Mouse (Mus musculus): ENCODE measurements at regions not wholly inside any gene's neighbourhood (a gene's known extent, or its start where the extent isn't known, plus 50 kb on each side); places are given as distances from the start of the nearest gene placed in this dataset.
A peak's percentile ranks its signal among the peaks of the same experiment; 100 is the strongest.

DNA sequence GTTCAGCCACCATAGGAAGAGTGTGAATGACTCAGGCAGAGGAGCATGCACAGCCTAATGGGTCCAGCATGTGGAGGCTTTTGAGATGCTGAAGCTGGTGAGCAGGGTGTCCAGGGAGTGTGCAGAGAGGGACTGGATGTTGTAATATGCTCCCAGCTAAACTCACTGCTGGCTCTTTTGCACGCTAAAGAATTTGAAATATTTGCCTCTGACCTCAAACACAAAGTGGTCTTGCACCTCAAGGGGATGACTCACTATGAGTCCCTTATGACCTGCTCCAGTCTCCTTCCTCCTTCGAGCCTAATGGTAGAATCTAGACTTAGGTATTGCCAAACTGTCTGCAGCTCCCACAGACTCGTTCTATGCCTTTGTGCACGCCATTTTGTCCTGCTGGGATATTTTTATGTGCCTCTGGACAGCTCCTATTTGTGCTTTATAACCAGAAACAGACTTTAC lies 55.0 kb upstream of the Slit3 start:
- no peak for DNase-seq (ENCODE audit: low spot score in 2 of 2)

DNA sequence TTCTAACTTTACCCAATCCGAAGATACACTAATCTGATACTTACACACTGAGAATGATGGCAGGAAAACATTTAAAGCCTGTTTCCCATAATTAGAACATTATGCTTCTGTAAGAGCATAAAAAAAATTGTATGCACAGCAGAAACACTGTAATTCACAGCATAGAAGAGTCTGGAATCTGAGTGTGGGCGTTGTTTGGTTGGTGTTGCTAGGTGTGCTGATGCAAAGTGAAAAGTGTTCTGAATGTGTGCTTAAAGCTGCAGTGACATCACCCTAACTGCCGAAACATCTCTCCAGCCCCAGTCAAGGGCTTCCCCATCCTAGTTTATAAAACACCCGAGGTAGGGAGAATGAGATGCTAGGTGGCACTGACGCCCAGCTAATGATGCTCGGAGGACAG lies 63.2 kb upstream of the Slit3 start:
- no peak for DNase-seq (ENCODE audit: low spot score in 2 of 2)

DNA sequence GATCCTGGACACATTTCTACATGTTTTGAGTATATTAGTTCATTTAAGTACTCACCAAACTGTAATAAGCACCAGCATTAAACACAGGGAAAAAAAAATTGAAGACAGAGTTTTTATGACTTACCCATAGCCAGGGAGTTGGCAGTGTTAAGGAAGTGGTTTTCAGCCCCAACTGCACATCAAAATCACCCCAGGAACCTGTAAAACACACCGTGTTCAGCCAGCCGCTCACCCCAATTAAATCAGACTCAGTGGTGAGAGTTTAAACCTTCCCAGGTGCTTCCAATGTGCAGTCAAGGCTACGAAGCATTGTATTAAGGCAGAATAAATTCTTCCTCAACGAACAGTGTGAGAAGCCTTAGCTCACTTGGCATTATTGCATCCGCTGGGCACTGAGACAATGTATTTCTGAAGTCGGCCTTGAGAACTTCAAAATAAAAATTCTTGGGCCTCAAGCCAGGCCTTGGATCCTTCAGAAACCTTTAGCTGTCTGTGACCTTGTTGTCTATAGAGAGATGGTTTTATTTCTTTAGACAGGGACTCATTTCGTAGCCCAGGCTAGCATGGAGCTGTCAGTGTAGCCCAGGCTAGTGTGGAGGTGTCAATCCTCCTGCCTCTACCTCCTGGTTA lies 65.4 kb upstream of the Slit3 start:
- no peak for DNase-seq (ENCODE audit: low spot score in 2 of 2)

DNA sequence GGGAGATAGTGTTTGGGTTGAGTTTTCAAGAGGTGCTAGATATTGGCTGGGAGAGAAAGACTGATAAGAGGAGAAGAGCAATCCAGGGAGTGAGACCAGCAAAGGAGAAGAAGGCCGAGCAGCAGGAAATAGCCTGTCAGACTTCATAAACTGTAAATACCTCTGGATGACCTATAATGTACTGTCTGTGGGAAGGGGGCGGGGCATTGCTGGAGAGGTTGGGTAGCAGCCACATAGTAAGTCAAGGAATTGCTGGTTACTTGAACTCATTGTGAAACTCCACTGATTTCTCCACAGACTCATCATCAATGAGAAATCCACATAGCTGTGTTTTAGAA lies 67.4 kb upstream of the Slit3 start:
- no peak for DNase-seq (ENCODE audit: low spot score in 2 of 2)

DNA sequence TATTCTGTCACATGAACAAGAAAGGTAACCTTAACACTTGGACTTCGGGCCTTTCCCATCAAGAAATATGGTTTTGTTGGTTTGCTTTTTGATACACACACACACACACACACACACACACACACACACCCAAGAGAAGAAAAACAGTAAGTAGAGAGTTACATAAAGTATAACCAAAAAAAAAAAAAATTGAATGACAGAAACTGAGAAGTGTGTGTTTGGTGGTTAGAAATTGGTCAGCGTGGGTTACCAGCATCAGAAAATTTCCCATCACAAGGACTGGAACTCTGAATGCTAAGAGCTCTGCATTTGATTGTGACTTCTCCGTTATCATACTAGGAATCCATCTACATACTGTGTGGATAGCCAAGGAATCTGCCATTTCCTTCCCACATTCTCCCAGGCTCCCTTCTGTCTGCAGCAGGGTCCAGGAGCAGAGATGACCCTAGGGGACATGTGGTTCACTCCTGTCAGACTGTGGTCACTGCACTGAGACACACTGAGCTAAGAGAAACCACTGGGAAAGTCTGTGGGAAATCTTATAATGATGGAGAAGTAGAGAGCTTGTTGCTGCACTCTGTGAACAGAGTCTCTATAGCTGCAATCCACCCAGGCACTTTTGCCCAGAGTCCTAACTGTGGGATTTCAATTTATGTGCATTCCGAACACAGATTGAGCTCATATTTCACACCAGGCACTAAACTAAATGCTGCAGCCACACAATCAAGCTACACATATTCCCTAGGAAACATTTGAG lies 68.0 kb upstream of the Slit3 start:
- no peak for DNase-seq (ENCODE audit: low spot score in 2 of 2)

DNA sequence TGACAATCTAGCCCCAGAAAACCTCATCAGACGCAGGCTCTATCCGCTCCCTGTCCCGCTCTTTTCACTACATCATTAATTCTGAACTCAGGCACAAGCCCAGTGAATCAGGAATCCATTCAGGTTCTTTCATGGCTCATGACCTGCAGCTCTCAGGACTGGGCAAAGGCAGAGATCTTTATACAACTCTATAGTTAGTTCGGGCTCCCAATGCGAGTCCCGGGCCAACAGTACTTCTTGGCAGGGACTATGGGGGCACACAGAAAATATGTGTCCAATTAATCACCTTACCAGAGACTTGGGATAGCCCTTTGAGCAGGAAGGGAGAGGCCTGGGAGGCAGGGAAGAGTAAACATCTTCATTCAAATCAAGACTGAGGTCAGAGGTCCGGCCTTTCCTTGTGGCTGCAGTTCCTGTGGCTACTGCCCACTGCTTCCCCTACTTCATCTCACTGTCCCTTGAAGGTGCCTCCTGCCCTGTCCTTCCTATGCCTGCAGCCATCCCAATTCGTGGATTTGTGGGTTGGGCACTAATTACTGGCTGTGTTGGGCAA lies 71.3 kb upstream of the Slit3 start:
- DNase-seq (ENCODE audit: low spot score in 2 of 2), result no peak

DNA sequence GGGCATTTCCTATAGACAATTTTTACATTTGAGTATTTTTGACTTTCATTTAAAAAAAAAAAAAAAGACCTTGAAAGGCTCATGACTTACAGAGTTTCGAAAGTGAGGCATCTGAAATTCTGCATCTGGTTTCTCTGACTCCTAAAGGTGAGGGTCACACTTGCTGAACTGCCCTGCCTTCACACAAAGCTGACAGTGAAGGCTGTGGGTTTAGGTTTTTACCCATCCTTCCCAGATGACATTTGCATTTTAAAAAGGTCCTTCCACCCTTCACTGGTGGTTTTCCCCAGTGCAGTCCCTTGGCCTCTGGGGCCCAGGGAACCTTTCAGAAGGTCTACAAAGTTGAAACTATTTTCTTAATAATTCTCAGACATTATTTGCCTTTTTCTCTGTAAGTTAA lies 76.4 kb upstream of the Slit3 start:
- DNase-seq (ENCODE audit: low spot score in 2 of 2), result no peak

DNA sequence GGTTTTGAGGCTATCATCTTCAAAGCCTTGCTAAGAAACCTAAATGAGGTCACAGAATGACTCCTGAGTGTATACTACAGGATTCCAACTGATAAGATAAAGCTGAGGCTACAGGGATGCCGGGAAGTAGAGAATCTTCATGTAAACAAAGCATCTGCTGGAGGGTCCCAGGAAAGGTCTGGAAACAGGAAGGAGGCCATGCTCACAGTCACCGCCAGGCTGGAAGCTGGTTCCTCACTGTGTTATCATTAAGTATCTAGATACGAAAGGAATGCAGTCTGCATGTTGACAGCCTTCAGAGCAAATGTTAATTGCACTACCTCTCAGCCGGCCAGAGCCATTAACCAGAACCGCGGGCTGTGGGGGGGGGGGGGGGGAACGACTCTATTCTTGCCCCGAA lies 96.6 kb upstream of the Slit3 start:
- no peak for DNase-seq (ENCODE audit: low spot score in 2 of 2)

DNA sequence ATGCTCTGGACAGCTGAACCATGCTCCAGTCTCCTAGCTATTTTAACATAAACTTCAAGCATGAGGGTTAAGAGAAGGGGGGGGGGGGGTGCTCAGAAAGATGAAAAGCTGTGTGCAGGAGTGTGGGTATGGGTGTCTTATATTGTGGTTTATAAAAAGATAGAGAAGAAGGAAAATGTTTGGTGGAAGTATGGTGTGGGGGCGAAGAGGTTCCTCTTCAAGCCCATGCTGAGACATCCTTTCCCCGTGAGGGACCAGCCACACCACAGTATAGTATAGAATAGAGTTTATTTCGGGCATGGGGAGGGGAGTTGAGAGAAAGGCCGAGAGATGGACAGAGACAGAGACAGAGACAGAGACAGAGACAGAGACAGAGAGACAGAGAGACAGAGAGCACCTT lies 97.2 kb upstream of the Slit3 start:
- DNase-seq (ENCODE audit: low spot score in 2 of 2), result no peak

DNA sequence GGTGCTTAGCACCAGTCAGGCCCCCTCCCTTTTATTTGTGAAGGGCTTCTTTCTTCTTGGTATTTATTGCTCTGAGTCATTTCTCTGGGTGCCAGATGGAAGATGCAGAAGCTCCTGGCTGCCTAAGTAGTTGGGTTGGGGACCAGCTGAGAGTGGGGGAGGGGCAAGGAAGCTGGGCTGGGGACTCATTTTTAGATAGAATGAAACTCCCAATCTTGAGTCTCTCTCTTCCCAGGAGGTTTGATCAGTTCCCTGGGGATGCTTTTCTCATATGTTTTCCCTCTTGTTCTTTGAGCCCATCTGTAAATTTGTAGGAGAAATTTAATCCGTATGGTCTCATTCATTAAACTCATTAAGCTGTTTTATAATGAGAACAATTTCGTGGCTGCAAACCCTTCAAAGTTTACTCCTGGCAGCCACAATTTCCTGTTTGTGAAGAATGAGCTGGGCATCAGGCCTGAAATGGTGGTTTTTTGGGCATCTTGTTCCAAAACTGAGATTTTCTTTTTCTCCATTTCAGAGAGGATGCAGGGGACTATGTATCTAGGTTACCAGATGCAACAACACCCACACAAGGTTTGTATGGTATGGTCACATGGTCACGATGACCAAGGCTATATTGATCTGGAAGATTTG lies 98.9 kb upstream of the Slit3 start:
- no peak for DNase-seq (ENCODE audit: low spot score in 2 of 2)

DNA sequence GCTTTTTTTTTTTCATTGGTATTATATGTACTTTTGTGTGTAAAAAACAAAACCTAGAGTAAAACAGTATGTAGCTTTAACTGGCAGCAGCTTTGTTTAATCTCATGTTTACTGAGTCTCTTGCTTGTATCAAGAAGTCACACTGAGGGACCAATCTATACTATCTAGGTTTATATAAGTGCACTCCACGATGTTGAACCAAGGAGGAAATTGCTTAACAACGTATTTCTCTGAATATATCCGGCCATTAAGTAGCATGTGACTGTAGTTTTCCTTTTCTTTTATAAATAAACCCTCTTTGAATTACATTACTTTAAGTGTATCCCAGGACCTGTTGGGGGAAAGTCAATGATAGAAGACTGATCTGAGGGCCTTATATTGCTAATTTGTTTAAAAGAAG lies 104.0 kb upstream of the Slit3 start:
- DNase-seq (ENCODE audit: low spot score in 2 of 2), result no peak

DNA sequence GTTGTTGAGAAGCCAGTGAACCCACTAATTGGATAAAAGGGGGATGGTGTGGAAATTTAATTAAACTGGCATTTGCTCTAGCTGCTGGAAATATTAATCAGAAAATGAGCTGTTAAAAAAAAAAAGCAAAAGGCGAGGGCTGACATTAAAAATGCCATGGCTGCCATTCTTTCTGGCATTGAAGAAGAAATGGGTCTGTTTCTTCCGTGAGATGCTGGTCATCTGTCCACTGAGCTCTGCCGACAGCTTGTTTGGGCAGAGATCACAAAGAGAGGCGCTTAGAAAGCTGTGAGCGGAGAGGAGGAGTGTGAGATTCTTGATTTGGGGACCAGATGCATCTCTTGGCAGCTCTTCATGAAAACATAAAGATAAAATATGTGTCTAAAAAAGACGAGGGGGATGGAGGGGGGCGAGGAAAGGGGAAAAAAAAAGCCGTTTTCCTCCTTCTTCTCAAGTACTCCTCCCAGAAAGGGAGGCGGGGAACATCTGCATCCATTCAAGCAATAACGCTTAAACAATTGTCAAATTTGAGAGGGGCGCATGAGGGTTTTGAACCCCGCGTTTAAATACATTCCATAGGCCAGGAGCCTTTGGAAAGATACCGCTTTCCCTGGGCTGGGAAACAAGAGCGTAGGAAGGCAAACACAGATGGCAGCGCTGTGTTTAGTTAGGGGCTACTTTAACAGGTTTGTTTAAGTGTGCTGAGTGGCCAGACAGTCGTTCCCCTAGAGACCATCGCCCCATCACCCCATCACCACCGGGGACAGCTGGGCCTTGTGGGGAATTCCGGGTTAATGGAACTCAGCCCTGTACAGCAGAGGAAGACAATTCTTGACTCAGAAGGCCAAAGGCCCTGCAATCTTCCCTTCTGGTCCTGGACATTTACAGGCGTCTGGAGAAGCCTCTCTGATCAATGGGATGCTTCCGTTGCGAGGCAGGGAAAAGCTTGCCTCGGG lies 109.2 kb upstream of the Slit3 start:
- DNase-seq (ENCODE audit: low spot score in 2 of 2), result no peak

DNA sequence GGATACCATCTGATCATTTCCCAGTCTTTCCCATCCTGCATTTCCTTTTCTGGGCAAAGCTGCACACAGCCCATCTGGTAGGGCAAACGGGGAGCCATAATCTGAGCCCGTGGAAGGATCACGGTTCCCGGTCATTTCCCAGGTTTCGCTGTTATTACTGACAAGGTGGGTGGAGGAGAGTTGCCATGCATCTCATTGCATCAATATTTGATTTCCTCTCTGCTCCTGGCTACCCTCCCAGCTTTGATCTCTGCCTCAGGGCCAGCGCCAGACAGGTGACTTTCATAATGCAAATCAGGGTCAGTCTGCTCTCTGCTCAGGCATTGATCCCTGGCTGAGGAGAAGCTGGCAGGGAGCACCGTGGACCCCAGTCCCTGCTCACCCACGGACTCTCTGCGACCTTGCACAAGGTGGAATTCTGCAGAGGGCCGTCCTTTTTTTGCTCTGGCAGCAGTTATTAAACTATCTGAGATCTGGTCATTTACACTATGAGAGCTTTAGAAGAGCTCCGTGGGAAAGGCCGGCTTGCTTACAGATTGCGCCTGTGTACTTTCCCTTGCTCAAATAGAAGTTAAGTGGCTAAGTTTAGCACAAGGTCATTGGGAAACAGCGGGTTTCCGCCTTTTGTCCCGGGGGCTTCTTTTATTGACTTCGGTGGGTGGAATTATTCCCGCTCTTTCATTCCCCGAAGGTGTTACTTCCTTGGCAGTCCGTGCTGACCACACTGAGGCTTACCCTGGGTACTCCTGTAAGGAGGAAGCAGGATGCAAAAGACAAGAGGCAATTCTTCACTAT lies 114.1 kb upstream of the Slit3 start:
- DNase-seq (ENCODE audit: low spot score in 2 of 2), result peak in 1 of 2 experiments; percentile 13

DNA sequence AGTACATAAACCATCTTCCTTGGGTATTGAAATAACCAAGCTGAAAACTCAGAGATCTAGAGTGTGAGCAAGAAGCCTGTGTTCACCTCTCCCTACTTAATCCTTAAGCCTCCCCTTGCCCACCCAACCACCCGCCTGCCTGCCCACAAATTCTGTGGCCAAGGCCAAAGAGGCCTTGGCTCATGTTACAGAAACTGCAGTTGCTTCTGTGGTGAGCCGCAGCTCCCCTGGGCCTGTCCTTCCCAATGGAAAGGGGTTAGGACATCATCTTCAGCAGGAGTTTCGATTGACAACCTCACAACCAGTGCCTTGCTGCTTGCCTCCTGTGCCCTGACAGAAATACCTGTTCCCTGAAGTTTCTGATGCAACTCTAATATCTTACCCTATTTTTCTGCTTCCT lies 115.9 kb upstream of the Slit3 start:
- no peak for DNase-seq (ENCODE audit: low spot score in 2 of 2)

DNA sequence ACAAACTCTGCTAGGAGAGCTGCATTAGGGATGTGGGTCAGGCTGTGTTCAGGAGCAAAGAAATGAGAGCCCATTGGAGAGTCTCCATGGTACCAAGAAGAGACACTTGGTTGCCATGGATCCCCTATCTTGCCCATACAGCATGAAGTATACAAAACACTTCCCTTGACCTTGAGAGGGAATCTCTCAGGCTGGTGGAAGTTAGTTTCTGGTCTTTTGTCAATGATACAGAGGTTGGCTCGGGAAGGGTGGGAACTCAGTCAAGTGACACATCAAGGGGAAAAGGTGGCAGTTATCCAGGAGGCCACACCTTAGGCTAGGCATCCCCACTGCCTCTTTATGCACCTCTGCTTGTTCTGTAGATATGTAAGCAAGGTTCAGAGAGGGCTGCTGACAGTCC lies 116.6 kb upstream of the Slit3 start:
- DNase-seq (ENCODE audit: low spot score in 2 of 2), result no peak

DNA sequence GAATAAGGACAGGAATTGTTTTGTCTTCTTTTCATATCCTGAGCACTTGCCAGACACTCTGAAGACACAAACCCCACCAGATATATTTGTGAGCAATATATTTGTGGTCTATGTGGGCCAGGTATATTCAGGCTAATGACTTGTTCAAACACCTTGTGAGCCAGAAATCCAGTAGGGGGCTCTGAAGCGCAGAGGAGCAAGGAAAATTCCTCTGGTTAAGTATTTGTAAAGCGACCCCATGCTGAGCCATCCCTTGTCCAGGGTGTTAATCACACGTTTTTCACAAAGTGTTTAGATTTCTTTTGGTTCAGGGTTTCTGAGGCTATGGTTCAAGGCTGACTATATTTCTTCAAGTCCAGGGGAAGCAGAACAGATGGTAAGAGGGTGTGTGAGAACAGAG lies 117.1 kb upstream of the Slit3 start:
- no peak for DNase-seq (ENCODE audit: low spot score in 2 of 2)

DNA sequence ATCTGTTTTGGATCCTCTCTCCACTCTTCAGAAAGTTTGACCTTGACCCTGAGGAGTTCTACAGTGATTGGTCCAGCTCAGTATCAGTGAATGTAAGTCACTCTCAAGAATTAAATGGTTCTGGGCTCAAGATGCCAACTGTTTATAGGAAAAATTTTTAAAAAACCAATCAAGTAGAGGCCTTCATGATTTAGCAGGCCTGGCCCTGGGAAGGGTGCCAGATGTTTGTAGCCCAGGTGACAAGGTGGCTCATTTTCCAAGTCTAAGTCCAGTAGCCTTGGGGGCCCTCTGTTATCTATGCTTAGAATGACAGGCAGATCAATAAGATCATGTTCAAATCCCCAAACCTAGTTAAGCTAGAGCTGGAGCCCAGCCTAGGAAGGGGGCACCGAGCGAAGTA lies 123.1 kb upstream of the Slit3 start:
- DNase-seq (ENCODE audit: low spot score in 2 of 2), result no peak

DNA sequence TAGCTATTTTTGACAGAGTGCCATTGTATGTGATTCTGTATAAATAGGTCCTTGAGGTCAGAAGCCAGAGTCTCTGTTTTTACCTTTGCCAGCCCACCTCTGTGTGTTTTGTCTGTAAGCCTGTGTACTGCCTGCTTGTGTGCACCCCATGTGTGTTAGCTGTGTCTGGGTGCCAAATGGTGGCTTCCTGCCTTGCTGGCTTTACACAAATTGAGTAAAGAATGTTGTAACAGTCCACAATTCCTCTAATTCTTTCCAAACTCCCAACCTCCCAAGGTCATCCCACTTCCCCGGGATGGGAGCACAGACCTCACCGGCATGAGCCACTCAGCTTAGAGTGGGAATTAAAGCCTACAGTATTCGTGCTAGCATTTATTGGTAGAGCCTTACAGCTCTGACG lies 125.5 kb upstream of the Slit3 start:
- DNase-seq (ENCODE audit: low spot score in 2 of 2), result no peak

DNA sequence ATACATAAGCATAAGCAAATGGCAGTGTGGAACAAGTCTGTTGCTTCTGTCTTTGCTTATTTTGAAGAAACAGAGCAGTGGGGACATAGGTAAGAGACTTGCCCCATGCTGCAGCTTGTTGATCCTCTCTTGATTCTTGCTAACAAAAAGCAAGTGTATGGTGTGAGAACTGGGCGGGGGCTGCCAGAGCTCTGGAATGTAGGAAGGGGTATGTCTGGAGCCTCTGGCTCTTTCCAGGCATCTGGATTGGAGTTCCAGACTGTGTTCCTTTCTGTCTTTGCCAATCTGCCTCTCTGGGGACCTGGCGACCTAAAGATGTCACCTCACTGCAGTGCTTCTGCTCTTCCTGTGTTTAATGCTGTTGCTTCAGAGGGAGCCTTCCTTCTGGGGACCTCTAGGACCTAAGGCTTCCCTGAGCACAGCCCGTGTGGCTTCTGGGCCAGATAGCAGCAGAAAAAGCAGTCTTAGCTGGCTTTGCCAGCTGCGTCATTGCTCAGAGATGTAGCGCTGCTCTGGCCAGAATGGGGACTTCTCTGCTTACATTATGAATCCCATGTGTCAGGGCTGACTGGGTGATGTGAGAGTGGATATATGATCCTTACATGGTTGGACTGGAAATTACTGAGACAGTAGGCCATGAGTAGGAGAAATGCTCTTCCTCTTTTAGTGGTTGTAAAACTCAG lies 138.1 kb upstream of the Slit3 start:
- DNase-seq (ENCODE audit: low spot score in 2 of 2), result no peak

DNA sequence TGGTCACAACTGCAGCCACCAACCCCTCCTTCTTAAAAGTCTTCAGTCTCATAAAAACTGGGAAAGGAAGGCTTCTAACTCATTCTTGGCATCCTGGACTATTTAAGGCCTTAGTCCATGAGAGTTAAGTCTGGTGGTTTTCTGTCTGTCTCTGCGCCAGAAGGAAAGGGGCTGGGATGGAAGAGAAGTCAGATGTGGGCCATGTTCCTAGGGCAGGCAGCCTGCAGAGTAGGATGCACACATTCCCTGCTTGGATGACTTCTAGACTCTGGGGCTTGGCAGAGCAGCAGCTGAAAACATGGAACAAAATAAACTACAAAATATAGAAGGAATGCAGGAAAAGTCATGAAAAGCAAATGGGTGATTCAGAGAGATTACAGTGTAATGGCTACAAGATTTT lies 140.8 kb upstream of the Slit3 start:
- no peak for DNase-seq (ENCODE audit: low spot score in 2 of 2)

Data from adrenal gland, postnatal 4 days (tissue).